Mouse (Mus musculus): ENCODE measurements around the gene Knstrn.

DNA sequence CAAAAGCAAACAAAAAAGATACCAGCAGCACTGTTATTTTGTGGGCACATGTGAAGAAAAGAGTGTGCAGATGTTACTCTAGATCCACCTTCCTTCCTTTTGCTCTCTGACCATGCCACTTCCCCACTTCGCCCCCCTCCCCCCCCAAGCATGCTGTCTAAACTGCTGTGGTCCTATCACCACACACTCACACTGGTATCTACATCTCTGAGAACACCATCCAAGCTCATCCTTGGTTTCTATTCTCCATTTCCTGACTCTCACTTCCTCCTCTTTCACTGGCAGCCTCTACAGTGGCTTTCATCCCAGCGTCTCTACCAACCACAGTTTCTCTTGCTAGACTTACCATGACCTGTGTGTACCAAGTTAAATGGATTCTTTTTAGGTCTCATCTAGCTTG lies 9.3 kb upstream of the Knstrn start:
- TF ChIP-seq CTCF (IDR thresholded peaks at IDR 0.05; ENCODE audit: control insufficient read depth, insufficient read depth, insufficient replicate concordance, low read depth, low read length) (no peak), POLR2A (IDR thresholded peaks at IDR 0.05; ENCODE audit: control insufficient read depth, low read depth, low read length) (no peak)
